Mouse (Mus musculus) limb, embryonic 15.5 days (tissue): ENCODE results near the gene Zscan4-ps3. TPM values are rescaled to one million over a fixed set of nuclear protein-coding genes. Genes with fewer than 3 reads are reported as not detected.
"Not testable (repeated sequence)": the region's sequence is repeated elsewhere in the genome, so short reads cannot be mapped to it uniquely, and the experiment has no call there.

Source experiments
- ATAC-seq: fragments of 200-750 bp; cut with Nextera tagmentation; 2 replicates; pipeline ENCODE4 v1.8.0; 2017; ENCODE audit warnings: low read depth, moderate TSS enrichment; ENCODE audit not compliant: insufficient number of reproducible peaks, low FRiP score, low TSS enrichment
- H3K27ac ChIP-seq: fragments of 300-500 bp; sonication (generic); 2 replicates; pipeline ENCODE4 v1.5.1; 2015; ENCODE audit warnings: moderate library complexity, mild to moderate bottlenecking, inconsistent platforms
- H3K27me3 ChIP-seq: fragments of 300-500 bp; sonication (generic); 2 replicates; pipeline ENCODE4 v1.6.1; 2015; ENCODE audit warnings: inconsistent platforms
- H3K36me3 ChIP-seq: fragments of 300-500 bp; sonication (generic); 2 replicates; pipeline ENCODE4 v1.6.1; 2015; ENCODE audit warnings: inconsistent platforms
- H3K4me1 ChIP-seq: fragments of 300-500 bp; sonication (generic); 2 replicates; pipeline ENCODE4 v1.6.1; 2015; ENCODE audit warnings: inconsistent platforms
- H3K4me2 ChIP-seq: fragments of 300-500 bp; sonication (generic); 2 replicates; pipeline ENCODE4 v1.6.1; 2015; ENCODE audit warnings: mild to moderate bottlenecking, inconsistent platforms
- H3K4me3 ChIP-seq: fragments of 300-500 bp; sonication (generic); 2 replicates; pipeline ENCODE4 v1.5.1; 2015; ENCODE audit warnings: mild to moderate bottlenecking, inconsistent platforms
- H3K9ac ChIP-seq: fragments of 300-500 bp; sonication (generic); 2 replicates; pipeline ENCODE4 v1.6.1; 2015; ENCODE audit warnings: inconsistent platforms
- H3K9me3 ChIP-seq: fragments of 300-500 bp; sonication (generic); 2 replicates; pipeline ENCODE4 v1.6.1; 2016; ENCODE audit warnings: inconsistent platforms
- WGBS: fragments of 180-500 bp; shearing (Covaris S2); methylation state at CpG from one replicate; pipeline ENCODE4 v1.1.7; 2015; 5-methylcytosine and 5-hydroxymethylcytosine counted together
- polyA plus RNA-seq: library from polyadenylated mRNA; unstranded; fragments of >200 nt; fragmentation: Nextera tagmentation; extraction: Ambion mirVana; gene quantifications from 2 replicates; pipeline ENCODE4 v1.2.1, GENCODE M21; 2015

Zscan4-ps3 gene
- polyA plus RNA-seq, result not detected in 2 replicates

GRCm38 (mm10) chr7:11609008-11609407 is at the start of gene Zscan4-ps3:
Gene Zscan4-ps3 (plus strand): TSS chr7:11609308.
- H3K4me1 ChIP-seq, ATAC-seq, H3K27ac ChIP-seq, H3K36me3 ChIP-seq, H3K27me3 ChIP-seq, H3K4me2 ChIP-seq, H3K4me3 ChIP-seq, H3K9ac ChIP-seq, H3K9me3 ChIP-seq: not testable (repeated sequence)
- WGBS, result 79% methylated on average over 2 of the region's 2 CpGs

- not testable (repeated sequence) for H3K27me3 ChIP-seq, H3K27ac ChIP-seq, H3K4me3 ChIP-seq, H3K4me1 ChIP-seq, H3K4me2 ChIP-seq, H3K9ac ChIP-seq, ATAC-seq, H3K36me3 ChIP-seq, H3K9me3 ChIP-seq
- 7% methylated on average over 8 of the region's 8 CpGs for WGBS
Measured at GRCm38 (mm10) chr7:11617082-11617481, 8.0 kb downstream of the Zscan4-ps3 start.

Other genes starting within 250 kb of the Zscan4-ps3 start
- gene Zscan4f, start 211.4 kb upstream of the Zscan4-ps3 start, polyA plus RNA-seq, result not detected in 2 replicates
- gene Zscan4-ps2, start 95.0 kb upstream of the Zscan4-ps3 start, polyA plus RNA-seq, result not detected in 2 replicates
- gene Vmn1r72, start 70.8 kb downstream of the Zscan4-ps3 start, polyA plus RNA-seq, result not detected in 2 replicates
- gene Vmn1r73, start 121.0 kb downstream of the Zscan4-ps3 start, polyA plus RNA-seq, result not detected in 2 replicates
- gene Vmn1r74, start 224.7 kb downstream of the Zscan4-ps3 start, polyA plus RNA-seq, result not detected in 2 replicates